Mouse (Mus musculus): Measurements from ENCODE around the gene Prox2.

DNA sequence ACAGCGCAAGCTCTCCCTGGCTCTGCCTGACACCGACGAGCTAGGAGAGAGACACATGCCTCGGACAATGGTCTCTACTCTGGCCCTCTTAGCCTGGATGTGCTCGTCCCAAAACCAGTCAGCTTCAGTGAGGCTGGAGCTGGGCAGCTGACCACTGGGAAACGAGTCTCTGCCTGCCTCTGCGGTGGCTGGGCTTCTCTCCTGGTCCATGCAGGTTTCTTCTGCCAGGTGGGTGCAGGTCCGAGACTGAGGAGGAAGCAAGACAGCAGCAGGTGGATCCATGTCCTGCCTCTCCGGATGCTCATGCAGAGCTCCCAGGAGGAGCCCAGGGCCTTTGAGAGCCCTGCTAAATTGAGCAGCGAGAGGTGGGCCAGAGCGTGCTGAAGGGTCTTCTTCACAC, 15.4 kb downstream of the Prox2 start:
- no peak for TF ChIP-seq CTCF (IDR thresholded peaks at IDR 0.05; ENCODE audit: control insufficient read depth, insufficient read depth, insufficient replicate concordance, low read depth, low read length)
- TF ChIP-seq POLR2A (IDR thresholded peaks at IDR 0.05; ENCODE audit: control insufficient read depth, low read depth, low read length): no peak

All from testis, adult 2 months (tissue).